Mouse (Mus musculus): ENCODE results near the gene Cacng8. TPM values are rescaled to one million over a fixed set of nuclear protein-coding genes. Genes with fewer than 3 reads are reported as not detected.
A peak's percentile ranks its signal among the peaks of the same experiment; 100 is the strongest.

Cacng8 gene
- total RNA-seq, 2 experiments from 2014 or later: not detected

GRCm38 (mm10) chr7:3423895-3424294 lies 33.4 kb downstream of the Cacng8 start, which contains the start of gene Cacng6:
TSS of gene Cacng6 (plus strand) at chr7:3424195.
- ATAC-seq (replicated peaks; ENCODE audit: poor library complexity, severe bottlenecking): no peak

GRCm38 (mm10) chr7:3425141-3425540 lies 34.7 kb downstream of the Cacng8 start:
- no peak for ATAC-seq (replicated peaks; ENCODE audit: poor library complexity, severe bottlenecking)

- no peak for ATAC-seq (replicated peaks; ENCODE audit: poor library complexity, severe bottlenecking)
Measured at GRCm38 (mm10) chr7:3430161-3430560, 39.7 kb downstream of the Cacng8 start.

- ATAC-seq (replicated peaks; ENCODE audit: poor library complexity, severe bottlenecking): no peak
Measured at GRCm38 (mm10) chr7:3432066-3432465, 41.6 kb downstream of the Cacng8 start.

- no peak for ATAC-seq (replicated peaks; ENCODE audit: poor library complexity, severe bottlenecking)
Measured at GRCm38 (mm10) chr7:3437941-3438340, 47.5 kb downstream of the Cacng8 start.

GRCm38 (mm10) chr7:3439984-3440383 lies 49.5 kb downstream of the Cacng8 start:
- no peak for ATAC-seq (replicated peaks; ENCODE audit: poor library complexity, severe bottlenecking)

- ATAC-seq (replicated peaks; ENCODE audit: poor library complexity, severe bottlenecking): no peak
Measured at GRCm38 (mm10) chr7:3440526-3440925, 50.0 kb downstream of the Cacng8 start.

- ATAC-seq (replicated peaks; ENCODE audit: poor library complexity, severe bottlenecking): peak; percentile 94
Measured at GRCm38 (mm10) chr7:3442476-3443062, 52.1 kb downstream of the Cacng8 start.

- ATAC-seq (replicated peaks; ENCODE audit: poor library complexity, severe bottlenecking): no peak
Measured at GRCm38 (mm10) chr7:3444678-3445077, 54.2 kb downstream of the Cacng8 start.

GRCm38 (mm10) chr7:3446584-3446983 lies 56.1 kb downstream of the Cacng8 start:
- no peak for ATAC-seq (replicated peaks; ENCODE audit: poor library complexity, severe bottlenecking)

GRCm38 (mm10) chr7:3447026-3447425 lies 56.5 kb downstream of the Cacng8 start:
- ATAC-seq (replicated peaks; ENCODE audit: poor library complexity, severe bottlenecking): no peak

- peak; percentile 75 for ATAC-seq (replicated peaks; ENCODE audit: poor library complexity, severe bottlenecking)
Measured at GRCm38 (mm10) chr7:3448737-3449454, 58.4 kb downstream of the Cacng8 start.

GRCm38 (mm10) chr7:3450671-3451070 lies 60.2 kb downstream of the Cacng8 start:
- ATAC-seq (replicated peaks; ENCODE audit: poor library complexity, severe bottlenecking): no peak

- no peak for ATAC-seq (replicated peaks; ENCODE audit: poor library complexity, severe bottlenecking)
Measured at GRCm38 (mm10) chr7:3451161-3451560, 60.7 kb downstream of the Cacng8 start.

- no peak for ATAC-seq (replicated peaks; ENCODE audit: poor library complexity, severe bottlenecking)
Measured at GRCm38 (mm10) chr7:3452821-3453485, 62.5 kb downstream of the Cacng8 start.

GRCm38 (mm10) chr7:3453486-3454183 lies 63.2 kb downstream of the Cacng8 start:
- ATAC-seq (replicated peaks; ENCODE audit: poor library complexity, severe bottlenecking): no peak

GRCm38 (mm10) chr7:3457111-3457840 lies 66.8 kb downstream of the Cacng8 start:
- ATAC-seq (replicated peaks; ENCODE audit: poor library complexity, severe bottlenecking): 0 out of 2 replicates have a peak, but pooled peaks have one; percentile 20

- no peak for ATAC-seq (replicated peaks; ENCODE audit: poor library complexity, severe bottlenecking)
Measured at GRCm38 (mm10) chr7:3457841-3458217, 67.3 kb downstream of the Cacng8 start.

- no peak for ATAC-seq (replicated peaks; ENCODE audit: poor library complexity, severe bottlenecking)
Measured at GRCm38 (mm10) chr7:3460261-3460660, 69.8 kb downstream of the Cacng8 start.

GRCm38 (mm10) chr7:3463306-3463705 lies 72.8 kb downstream of the Cacng8 start:
- ATAC-seq (replicated peaks; ENCODE audit: poor library complexity, severe bottlenecking): no peak
